Mouse (Mus musculus): ENCODE measurements at regions not wholly inside any gene's neighbourhood (a gene's known extent, or its start where the extent isn't known, plus 50 kb on each side); places are given as distances from the start of the nearest gene placed in this dataset.

DNA sequence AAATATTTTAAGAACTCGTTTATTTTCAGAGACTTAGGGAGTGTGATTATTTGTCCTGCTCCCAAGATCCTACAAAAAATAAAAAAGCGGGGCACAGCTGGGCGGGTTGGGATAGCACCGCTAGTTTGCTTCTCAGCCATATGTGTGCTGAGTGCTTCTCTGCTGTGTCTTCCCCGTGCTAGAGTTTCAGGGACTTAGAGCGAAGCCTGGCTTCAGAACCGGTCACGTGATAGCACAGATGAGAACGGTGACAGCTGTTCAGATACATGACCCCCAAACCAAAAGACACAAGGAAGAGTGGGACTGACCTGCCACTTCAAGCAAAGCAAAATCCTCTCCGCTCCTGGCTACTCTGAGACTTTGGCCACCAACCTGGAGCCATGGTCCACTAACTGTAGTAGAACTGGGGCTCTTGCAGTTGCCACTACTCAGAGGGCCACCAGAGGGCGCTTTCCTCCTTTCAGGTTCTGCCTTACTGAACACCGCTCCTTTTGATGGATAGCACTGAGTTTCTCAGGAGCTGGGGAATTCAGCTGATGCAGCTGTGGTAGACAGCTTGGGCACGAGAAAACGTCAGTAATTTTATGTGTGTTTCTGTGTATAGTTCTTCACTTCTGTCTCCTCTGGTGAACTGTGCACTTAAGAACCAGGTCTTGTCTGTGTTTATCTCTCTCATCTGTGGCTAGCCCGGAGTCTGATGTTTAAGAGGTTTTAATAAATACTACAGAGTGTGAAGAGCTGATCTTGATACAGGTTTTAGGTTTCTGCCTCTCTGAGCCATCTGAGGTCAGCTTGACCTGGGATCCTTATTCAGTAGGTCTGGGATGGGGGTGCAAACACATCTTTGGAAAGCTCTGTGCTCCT is 99.4 kb upstream of the Pgrmc2 start:
- DNase-seq (ENCODE audit: low spot score in 2 of 2) = peak; percentile 86 to 91

DNA sequence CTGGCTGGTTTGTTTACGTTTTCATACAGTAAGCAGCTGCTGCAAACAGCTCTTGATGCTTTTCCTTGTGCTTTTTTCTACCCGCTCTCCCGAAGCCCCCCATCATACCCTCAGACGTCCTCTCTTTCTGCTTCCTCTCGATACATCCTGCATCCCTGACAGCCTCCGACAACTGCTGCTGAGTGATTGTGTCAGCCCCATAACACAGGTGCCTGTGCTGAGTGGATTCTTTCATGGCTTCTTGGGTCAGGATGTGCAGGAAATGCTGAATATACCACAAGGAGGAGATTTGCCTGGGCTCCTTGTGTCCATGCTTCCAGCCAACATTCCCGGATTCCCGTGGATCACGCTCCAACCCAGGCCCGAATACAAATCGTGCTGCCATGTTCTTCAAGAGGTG is 98.6 kb upstream of the Pgrmc2 start:
- DNase-seq (ENCODE audit: low spot score in 2 of 2) = no peak

DNA sequence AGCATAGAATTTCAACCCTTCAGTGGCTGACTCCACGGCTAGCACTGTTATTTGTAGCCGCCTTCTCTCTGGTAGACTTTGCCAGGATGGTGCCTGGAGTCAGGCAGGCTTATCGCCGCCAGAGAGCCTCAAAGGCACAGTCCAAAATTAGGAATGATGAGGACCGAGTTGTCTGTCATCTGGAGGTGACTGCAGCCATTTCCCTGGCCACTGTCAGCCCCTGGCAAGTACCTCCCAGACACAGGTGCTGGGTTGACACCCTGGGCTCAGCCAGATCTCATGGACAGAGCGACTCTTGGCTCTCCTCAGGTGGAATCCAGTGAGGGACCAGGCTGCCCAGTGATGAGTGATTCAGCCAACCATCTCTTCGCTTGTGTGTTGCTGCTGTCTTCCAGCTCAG is 98.1 kb upstream of the Pgrmc2 start:
- no peak for DNase-seq (ENCODE audit: low spot score in 2 of 2)

DNA sequence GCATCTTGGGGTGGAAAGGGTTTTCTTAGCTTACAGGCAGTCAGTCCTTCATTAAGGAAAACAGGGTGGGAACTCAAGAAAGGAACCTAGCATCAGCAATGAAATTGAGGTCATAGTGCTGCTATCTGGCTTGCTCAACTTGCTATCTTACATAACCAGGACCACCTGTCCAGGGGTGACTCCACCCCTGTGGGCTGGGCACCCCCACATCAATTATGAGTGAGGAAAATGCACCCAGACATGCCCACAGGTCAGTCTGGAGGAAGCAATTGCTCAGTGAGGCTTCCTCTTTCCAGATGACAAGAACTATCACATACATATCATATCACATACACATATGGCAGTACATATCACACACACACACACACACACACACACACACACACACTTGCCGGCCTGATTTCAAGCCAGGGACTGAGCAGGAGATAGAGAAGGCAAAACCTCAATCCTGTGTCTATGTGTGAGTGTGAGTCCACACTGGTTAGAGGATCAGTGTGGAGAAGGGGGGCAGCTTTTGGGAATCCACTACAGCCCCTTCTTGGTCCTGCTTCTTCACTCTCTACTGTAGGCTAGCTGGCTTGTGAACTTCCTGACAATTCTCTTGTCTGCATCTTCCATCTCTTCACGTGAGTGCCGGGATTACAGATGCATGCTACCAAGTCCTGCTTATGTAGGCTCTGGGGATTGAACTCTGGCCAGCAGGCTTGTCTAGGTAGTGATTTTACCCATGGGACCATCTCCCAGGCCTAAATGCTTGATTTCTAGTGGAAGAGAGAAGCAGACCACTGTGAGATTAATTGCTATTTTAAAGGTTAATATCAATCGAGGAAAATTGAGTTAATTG is 96.4 kb upstream of the Pgrmc2 start:
- DNase-seq (ENCODE audit: low spot score in 2 of 2) = no peak

DNA sequence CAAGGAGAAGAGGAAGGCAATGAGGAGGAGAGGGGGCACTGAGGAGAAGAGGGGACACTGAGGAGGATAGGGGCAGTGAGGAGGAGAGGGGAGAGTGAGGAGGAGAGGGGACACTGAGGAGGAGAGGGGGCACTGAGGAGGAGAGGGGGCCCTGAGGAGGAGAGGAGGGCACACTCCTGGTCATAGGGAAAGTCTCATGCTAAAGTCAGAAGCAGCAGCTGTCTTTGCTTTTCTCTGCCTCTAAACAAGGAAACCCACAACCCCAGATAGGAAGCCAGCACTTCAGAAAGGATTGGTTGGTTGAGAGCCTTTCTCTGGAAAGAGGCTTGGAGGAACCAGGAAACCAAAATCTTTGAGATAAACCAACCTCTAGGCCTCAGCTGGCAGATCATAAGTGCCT is 94.3 kb upstream of the Pgrmc2 start:
- no peak for DNase-seq (ENCODE audit: low spot score in 2 of 2)

DNA sequence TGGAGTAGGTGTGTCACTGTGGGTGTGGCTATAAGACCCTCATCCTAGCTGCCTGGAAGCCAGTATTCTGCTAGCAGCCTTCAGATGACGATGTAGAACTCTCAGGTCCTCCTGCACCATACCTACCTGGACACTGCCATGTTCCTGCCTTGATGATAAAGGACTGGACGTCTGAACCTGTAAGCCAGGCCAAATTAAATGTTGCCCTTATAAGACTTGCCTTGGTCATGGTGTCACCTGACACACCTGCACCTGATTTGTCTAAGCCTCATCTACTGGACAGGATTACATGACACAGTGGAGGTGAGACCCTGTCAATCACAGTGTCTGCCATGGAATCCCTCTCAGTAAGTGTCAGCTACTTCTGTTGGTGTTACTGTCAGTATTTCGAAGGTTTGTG is 92.5 kb upstream of the Pgrmc2 start:
- no peak for DNase-seq (ENCODE audit: low spot score in 2 of 2)

DNA sequence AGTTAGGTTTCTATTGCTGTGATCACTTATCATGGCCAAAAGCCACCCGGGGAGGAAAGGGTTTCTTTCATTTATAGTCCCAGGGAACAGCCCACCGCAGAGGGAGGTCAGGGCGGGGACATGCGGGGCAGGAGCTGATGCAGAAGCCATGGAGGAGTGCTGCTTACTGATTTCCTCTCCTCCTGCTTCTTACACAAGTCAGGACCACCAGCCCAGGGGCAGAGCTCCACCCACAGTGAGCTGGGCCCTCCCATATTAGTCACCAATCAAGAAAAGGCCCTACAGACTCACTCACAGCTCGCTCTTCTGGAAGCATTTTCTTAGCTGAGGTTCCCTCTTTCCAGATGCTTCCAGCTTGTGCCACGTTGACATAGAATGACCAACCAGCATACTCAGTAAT is 90.7 kb upstream of the Pgrmc2 start:
- no peak for DNase-seq (ENCODE audit: low spot score in 2 of 2)

DNA sequence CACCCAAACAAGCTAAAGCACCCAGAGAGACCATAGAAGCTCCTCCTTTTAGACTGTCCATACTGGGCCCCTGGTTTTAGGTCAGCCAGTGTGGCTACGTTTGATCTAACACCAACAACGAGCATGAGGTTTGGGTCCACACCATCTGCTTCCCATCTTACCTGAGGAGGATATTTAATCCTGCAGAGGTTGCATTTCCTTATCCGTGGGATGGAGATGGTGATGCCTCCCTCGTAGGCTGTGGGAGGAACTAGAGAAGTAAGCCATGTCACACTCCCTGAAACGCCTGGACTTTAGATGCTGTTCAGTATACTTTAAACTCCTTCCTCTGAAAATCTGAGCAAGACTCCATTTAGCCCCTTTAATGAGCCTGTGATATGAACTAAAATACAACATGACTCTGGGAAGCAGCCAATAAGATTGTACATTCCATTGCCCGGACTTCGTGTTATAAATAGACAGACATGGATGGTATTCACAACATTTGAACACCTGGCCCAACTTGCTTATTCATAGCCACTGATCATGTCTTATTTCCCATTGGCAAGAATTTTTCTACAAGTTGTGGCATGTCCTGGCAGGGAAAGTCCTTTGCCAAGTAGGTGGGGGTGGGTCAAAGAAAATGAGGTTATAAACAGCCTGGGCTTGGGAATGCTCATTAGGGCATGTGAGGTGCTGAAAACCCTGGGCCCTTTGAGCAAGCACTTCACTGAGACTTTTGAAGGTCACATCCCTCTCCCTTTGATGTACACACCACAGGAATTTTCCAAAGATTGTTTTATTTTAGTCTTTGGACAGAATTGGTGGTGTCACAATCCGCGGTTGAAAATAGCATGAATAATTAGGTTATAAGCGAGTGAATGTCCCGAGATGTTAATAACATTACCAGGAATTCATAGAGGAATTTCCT is 89.7 kb upstream of the Pgrmc2 start:
- no peak for DNase-seq (ENCODE audit: low spot score in 2 of 2)

DNA sequence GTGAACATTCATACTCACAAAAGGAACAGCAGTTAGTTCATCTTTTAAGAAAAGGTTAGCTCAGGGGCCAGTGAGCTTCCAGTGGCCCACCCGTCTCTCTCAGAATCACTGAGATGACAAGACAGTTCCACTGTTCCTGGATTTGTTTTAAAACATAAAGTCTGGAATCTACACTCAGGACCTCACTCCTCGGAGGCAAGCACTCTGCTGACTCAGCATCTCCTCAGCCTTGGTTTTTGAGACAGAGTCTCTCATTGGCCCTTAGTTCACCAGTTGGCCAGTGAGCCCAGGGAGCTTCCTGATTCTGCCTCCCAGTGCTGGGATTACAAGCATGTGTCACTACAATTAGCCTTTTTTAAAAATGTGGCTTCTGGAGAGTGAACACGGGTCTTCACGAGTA is 88.9 kb upstream of the Pgrmc2 start:
- DNase-seq (ENCODE audit: low spot score in 2 of 2) = no peak

DNA sequence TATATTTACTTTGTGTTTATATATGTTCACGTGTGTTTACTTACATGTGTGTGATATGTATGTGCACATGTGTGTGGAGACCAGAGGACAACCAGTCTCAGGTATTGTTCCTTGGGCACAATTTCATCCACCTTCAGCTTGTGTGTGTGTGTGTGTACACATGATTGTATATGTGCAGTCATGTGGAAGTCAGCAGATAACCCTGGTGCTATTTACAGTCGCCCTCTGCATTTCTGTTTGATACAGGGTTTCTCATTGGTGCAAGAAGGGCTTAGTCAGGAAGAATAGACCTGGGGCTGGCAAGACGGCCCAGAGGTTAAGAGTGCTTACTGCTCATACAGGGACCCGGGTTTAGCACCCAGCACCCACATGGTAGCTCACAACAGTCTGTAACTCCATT is 88.5 kb upstream of the Pgrmc2 start:
- DNase-seq (ENCODE audit: low spot score in 2 of 2) = no peak

DNA sequence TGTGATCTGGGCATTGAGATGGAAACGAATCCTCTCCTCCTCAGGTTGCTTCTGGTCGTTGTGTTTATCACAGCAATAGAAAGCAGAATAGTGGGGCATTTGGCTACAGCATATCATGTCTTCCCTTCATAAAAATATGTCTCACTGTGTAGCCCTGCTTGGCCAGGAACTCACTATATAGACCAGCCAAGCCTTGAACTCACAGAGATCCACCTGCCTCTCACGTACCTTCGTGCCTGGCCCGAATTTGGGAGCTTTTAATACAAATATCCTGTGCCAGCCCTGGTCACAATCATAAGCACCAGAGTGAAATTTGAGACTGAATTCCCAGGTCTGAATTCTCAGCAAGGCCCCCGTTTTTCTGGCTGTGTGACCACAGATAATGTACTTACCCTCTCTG is 87.7 kb upstream of the Pgrmc2 start:
- no peak for DNase-seq (ENCODE audit: low spot score in 2 of 2)

DNA sequence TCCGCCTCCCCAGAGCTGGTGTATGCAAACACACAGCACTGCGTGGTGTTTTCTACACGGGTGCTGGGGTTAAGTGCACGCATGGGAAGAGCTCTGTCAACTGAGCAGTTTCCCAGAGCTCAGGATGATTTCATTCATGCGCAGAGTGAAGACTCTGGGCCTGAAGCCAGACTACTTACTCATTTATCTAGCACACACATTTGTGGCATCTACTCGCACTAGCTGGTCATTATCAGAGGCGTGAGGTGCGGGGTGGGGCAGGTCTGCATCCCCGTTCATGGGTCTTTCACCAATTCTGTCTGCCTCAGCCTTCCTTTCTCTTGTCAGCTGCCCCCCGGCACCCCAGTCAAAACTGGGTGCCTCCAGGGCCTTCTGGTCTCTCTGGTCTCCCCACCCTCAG is 86.6 kb upstream of the Pgrmc2 start:
- no peak for DNase-seq (ENCODE audit: low spot score in 2 of 2)

DNA sequence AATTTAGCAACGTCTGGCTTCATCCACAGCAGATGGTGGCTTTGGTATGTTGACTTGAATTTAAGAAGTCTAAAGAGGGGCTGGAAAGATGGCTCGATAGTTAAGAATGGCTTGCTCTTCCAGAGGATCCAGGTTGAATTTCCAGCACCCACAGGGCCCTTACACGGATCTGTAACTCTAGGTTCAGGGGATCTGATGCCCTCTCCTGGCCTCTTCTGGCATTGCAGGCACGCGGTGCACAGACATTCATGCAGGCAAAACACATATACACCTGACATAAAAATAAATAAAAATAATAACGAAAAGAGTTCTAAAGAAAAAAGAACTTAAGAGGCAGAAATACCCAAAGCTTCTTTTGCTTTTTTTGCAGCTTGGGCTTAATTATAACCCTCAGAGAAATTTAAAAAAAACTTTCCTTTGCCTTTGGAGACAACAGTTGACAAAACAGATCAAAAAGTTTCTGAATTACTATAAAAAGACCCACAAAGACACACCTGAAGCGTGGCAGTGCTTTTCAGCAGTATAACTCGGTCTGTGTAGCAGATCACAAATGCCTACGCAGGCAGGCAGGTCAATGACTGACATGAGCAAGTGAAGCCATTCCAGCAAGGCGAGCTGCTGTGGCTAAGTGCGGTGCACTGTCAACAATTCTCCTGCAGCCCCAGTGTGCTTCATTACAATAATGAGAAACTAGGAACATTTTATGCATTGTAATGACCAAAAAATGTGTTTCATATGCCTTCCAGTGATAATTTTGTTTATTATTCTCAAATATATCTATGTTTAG is 85.5 kb upstream of the Pgrmc2 start:
- DNase-seq (ENCODE audit: low spot score in 2 of 2) = no peak

DNA sequence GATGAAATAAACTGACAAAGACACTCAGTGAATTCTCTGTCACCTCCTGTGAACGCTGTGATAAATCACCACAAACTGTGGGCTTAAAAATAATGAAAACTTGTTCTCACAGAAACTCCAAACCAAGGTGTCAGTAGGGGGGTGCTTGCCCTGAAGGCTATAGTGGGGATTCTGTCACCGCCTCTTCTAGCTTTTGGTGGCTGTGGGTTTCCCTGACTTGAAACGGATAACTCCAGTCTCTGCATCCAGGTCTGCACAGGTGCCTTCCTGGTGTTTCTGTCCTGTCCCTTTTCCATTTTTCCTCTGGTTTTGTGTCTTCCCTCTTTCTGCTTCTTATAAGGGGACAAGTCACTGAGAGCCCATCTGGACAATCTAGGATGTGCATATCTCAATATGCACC is 84.6 kb upstream of the Pgrmc2 start:
- DNase-seq (ENCODE audit: low spot score in 2 of 2) = no peak

DNA sequence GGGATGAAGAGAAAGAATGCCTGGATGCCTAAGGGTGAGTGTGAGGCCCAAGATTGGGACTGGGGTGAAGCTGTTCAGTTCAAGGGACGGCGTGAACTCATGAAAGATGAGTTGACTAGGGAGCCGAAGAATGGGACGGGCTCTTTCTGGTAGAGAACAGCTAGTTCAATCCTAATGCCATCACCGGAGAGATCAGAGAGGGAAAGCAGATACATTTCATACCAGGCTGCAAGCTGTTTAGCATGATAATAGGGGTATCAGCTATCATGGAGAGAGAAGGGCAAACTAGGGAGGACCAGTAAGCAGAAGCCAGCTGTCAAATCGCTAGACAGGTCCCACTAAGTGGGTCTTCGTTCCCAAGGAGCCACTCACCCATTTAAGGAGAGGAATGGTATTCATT is 81.9 kb upstream of the Pgrmc2 start:
- DNase-seq (ENCODE audit: low spot score in 2 of 2) = no peak

DNA sequence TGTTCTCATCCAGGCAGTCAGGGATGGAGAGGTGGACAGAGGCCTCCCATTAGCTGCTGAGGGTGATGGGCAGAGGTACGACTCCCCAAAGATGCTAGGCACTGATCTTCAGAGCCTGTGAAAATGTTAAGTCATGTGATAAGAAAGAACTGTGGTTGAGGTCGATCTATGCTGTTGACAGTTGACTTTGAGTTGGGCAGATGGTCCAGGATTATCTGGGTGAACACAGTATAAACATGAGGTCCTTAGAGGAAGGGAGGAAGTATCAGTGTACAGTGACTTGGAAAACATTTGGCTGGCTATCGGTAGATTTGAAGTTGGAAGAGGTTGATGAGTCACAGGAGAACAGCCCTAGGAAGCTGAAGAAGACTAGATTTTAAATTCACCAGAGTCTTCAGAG is 80.9 kb upstream of the Pgrmc2 start:
- no peak for DNase-seq (ENCODE audit: low spot score in 2 of 2)

DNA sequence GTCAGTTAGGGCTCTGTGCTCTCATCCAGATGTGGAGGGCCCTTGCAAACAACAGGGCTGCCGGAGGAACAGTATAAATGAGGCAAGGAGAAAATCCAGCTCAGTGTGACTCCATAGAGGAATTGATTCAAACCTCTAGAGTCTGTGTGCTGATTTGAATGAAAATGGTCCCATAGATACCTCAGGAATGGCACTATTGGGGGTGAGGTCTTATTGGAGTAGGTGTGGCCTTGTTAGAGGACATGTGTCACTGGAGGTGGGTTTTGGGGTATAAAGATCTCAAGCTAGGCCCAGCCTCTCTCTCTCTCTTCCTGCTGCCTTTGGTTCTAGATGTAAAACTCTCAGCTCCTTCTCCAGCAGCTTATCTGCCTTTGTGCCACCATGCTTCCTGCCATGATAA is 79.7 kb upstream of the Pgrmc2 start:
- DNase-seq (ENCODE audit: low spot score in 2 of 2) = no peak

DNA sequence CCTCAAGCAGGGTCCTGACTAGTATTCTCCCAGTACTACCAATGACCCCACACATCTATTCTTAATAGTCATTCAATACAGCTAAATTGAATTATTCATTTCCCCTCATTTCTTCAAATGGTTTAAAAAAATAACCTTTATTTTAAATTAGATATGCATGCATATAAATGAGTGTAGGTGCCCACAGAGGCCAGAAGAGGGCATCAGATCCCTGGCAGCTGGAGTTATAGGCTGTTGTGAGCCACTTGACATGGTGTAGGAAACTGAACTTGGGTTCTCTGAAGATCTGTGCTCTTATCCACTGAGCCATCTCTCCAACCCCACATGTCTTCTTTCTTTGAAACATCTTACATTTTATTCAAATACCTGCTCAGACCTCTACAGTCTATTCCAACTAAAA is 77.8 kb upstream of the Pgrmc2 start:
- DNase-seq (ENCODE audit: low spot score in 2 of 2) = no peak

DNA sequence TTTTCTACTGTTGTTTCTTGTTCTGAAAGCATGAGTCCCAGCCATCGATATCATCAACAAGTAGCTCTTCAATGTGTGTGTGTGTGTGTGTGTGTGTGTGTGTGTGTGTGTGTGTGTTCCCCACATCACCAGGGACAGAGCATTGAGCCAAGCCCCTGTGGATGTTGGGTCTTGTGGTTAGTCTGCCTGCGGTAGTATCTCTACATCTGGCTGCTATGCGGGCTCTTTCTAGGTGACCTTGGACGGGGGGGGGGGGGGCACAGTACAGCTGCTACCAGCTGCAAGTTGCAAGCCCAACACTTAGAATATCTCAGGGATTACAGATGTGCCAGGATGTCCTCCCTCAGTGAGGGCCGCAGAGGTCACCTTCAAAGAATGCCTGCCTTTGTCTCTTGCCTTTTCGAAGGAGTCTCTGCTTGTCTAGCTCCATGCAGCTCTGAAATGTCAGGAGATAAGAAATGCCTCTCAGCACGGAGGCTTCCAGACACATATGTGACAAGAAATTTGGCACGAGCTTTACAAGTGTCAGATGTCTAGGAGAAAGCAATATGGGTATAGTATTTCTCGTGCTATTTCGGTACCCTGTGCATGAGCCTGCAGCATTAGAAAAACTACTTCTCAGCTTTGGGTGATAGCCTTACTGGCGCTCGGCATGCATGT is 75.6 kb upstream of the Pgrmc2 start:
- DNase-seq (ENCODE audit: low spot score in 2 of 2) = no peak

DNA sequence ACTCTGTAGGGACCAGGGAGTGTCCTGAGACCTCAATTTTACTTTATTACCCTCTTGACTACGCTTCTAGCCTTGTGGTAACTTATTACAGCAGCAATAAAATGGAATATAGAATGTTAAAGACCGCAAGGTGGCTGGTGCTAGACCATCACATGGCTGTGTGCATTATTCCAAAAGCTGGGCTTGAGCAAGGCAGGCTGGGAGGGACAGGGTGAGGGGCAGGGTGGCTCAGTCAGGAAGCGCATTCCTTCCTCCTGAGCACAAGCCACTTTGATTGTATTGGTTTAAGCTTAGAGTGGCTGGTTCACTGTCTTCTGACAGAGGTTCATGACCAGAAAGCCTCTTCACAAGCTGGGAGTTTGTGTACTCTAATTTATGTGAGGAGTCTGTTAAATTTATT is 74.6 kb upstream of the Pgrmc2 start:
- no peak for DNase-seq (ENCODE audit: low spot score in 2 of 2)
